9 mouse cellular contexts compared by ENCODE assay signal in genomic region chr1:152385693-152386092, GRCm38 (mm10). TPM values are rescaled to one million over a fixed set of nuclear protein-coding genes. Genes with fewer than 3 reads are reported as not detected.
DNase-seq lines count a peak whose midpoint lies in the region; ATAC-seq and TF ChIP-seq lines count a peak whose summit lies in the region.
"Not testable (repeated sequence)": the region's sequence is repeated elsewhere in the genome, so short reads cannot be mapped to it uniquely, and the experiment has no call there.
"Had no signal": no experiment of that assay in that cellular context is flagged by ENCODE, and none has a peak within 500 bp of the region (broad histone marks: within the 10 kb centered on the region; RNA-seq: fewer than 3 reads in every experiment).

No protein-coding gene starts in this region.

- peaks cover 21% of the 10 kb centered on the region for H3K79me2 ChIP-seq in C2C12 (ENCODE audit: control insufficient read depth, insufficient read depth)
- peaks cover 14% of the 10 kb centered on the region; the same call in 1 of the 2 replicates for H3K79me2 ChIP-seq in macrophage (ENCODE audit: inconsistent target)

- H3K79me3 ChIP-seq in C2C12 (ENCODE audit: low read depth) = not testable (repeated sequence)

- H3K4me1 ChIP-seq in embryonic facial prominence, embryonic 10.5 days; forebrain, embryonic 14.5 days (ENCODE audit: control insufficient read depth, insufficient read depth, low read length); heart, postnatal 0 days (ENCODE audit: control insufficient read depth, insufficient read depth); intestine, postnatal 0 days (replicated peaks; ENCODE audit: control insufficient read depth, insufficient read depth, low read length); limb, embryonic 15.5 days; neural tube, embryonic 11.5 days (ENCODE audit: control insufficient read depth, insufficient read depth, low read length): not testable (repeated sequence)

- not testable (repeated sequence) for TF ChIP-seq CTCF in C2C12 (IDR thresholded peaks at IDR 0.05; ENCODE audit: control insufficient read depth, insufficient read depth, insufficient read length); heart, postnatal 0 days (IDR thresholded peaks at IDR 0.05; ENCODE audit: low read depth); intestine, postnatal 0 days (IDR thresholded peaks at IDR 0.05; ENCODE audit: low read depth)

- DNase-seq in embryonic facial prominence, embryonic 10.5 days (ENCODE audit: low spot score); forebrain, embryonic 14.5 days (ENCODE audit: low spot score); heart, postnatal 0 days (ENCODE audit: low spot score); neural tube, embryonic 11.5 days (ENCODE audit: low spot score): not testable (repeated sequence)

- H3K4me2 ChIP-seq in forebrain, embryonic 14.5 days (ENCODE audit: low read length) = peak overlapping the region; percentile 69
- peak overlapping the region; percentile 69 for H3K4me2 ChIP-seq in heart, postnatal 0 days (ENCODE audit: low read depth, low read length)
- peak overlapping the region; percentile 67 for H3K4me2 ChIP-seq in intestine, postnatal 0 days (replicated peaks; ENCODE audit: low read depth)
- peak overlapping the region; percentile 58 for H3K4me2 ChIP-seq in limb, embryonic 15.5 days
- H3K4me2 ChIP-seq in neural tube, embryonic 11.5 days (ENCODE audit: low read depth) = peak overlapping the region; percentile 70

- H3K27me3 ChIP-seq in C2C12 (ENCODE audit: control insufficient read depth, insufficient read depth, insufficient read length); embryonic facial prominence, embryonic 10.5 days (replicated peaks; ENCODE audit: low read depth, poor library complexity, severe bottlenecking); forebrain, embryonic 14.5 days (replicated peaks; ENCODE audit: control insufficient read depth, insufficient read depth, low read length); heart, postnatal 0 days (ENCODE audit: control insufficient read depth, insufficient read depth, low read length); intestine, postnatal 0 days (replicated peaks; ENCODE audit: control insufficient read depth, insufficient read depth, low read length); limb, embryonic 15.5 days; neural tube, embryonic 11.5 days (ENCODE audit: control insufficient read depth, insufficient read depth, low read length): not testable (repeated sequence)

- H3K4me3 ChIP-seq in C2C12 (ENCODE audit: insufficient read depth, poor library complexity, severe bottlenecking) (peak overlapping the region; percentile 61), macrophage (ENCODE audit: inconsistent target) (peak overlapping the region; percentile 53)
- peak overlapping the region; percentile 93 for H3K4me3 ChIP-seq in embryonic facial prominence, embryonic 10.5 days
- peak overlapping the region; percentile 75 for H3K4me3 ChIP-seq in forebrain, embryonic 14.5 days (ENCODE audit: low read depth, low read length)
- peak overlapping the region; percentile 98 for H3K4me3 ChIP-seq in heart, postnatal 0 days (ENCODE audit: low read depth, low read length)
- peak overlapping the region; percentile 94 for H3K4me3 ChIP-seq in intestine, postnatal 0 days (ENCODE audit: low read depth, low read length)
- peak overlapping the region; percentile 93 for H3K4me3 ChIP-seq in limb, embryonic 15.5 days
- peak overlapping the region; percentile 81 for H3K4me3 ChIP-seq in neural tube, embryonic 11.5 days (ENCODE audit: low read depth, low read length)

- not testable (repeated sequence) for ATAC-seq in forebrain, embryonic 14.5 days; heart, postnatal 0 days (ENCODE audit: insufficient read depth, low read depth); intestine, postnatal 0 days; limb, embryonic 15.5 days (ENCODE audit: insufficient number of reproducible peaks, low FRiP score, low TSS enrichment, low read depth); neural tube, embryonic 11.5 days (ENCODE audit: insufficient read depth, low FRiP score, low TSS enrichment)

- peak overlapping the region; percentile 99 for H3ac ChIP-seq in C2C12 (ENCODE audit: control insufficient read depth, insufficient read length, low read depth)

- not testable (repeated sequence) for H3K9me3 ChIP-seq in embryonic facial prominence, embryonic 10.5 days; forebrain, embryonic 14.5 days (replicated peaks; ENCODE audit: control insufficient read depth, low read length); heart, postnatal 0 days (replicated peaks; ENCODE audit: control insufficient read depth, low read length); intestine, postnatal 0 days (ENCODE audit: control insufficient read depth); limb, embryonic 15.5 days; neural tube, embryonic 11.5 days (ENCODE audit: control insufficient read depth, low read length)

- WGBS in embryonic facial prominence, embryonic 10.5 days = 32% methylated on average over 2 of the region's 4 CpGs
- 12% methylated on average over 2 of the region's 4 CpGs for WGBS in forebrain, embryonic 14.5 days
- WGBS in heart, postnatal 0 days = 24% methylated on average over 2 of the region's 4 CpGs
- 24% methylated on average over 2 of the region's 4 CpGs for WGBS in intestine, postnatal 0 days
- WGBS in limb, embryonic 15.5 days = 21% methylated on average over 2 of the region's 4 CpGs
- 51% methylated on average over 2 of the region's 4 CpGs for WGBS in macrophage (ENCODE audit: missing documents)
- 29% methylated on average over 2 of the region's 4 CpGs for WGBS in neural tube, embryonic 11.5 days

- peak overlapping the region; percentile 73 for H3K9ac ChIP-seq in forebrain, embryonic 14.5 days (ENCODE audit: low read length)
- peak overlapping the region; percentile 76; the same call in 1 of the 2 replicates for H3K9ac ChIP-seq in heart, postnatal 0 days (replicated peaks; ENCODE audit: low read depth, low read length)
- peak overlapping the region; percentile 82 for H3K9ac ChIP-seq in intestine, postnatal 0 days (ENCODE audit: low read depth, low read length)
- H3K9ac ChIP-seq in limb, embryonic 15.5 days = peak overlapping the region; percentile 84
- H3K9ac ChIP-seq in neural tube, embryonic 11.5 days (ENCODE audit: low read length) = peak overlapping the region; percentile 71

- peak overlapping the region; percentile 88 for H3K27ac ChIP-seq in embryonic facial prominence, embryonic 10.5 days (replicated peaks)
- H3K27ac ChIP-seq in forebrain, embryonic 14.5 days (ENCODE audit: low read depth, low read length); heart, postnatal 0 days (ENCODE audit: low read depth); intestine, postnatal 0 days (ENCODE audit: low read depth, low read length); limb, embryonic 15.5 days; macrophage; neural tube, embryonic 11.5 days (ENCODE audit: low read depth, low read length): not testable (repeated sequence)

- not testable (repeated sequence) for H3K36me3 ChIP-seq in C2C12 (ENCODE audit: control insufficient read depth, insufficient read depth); forebrain, embryonic 14.5 days (ENCODE audit: control insufficient read depth, insufficient read depth, low read length); intestine, postnatal 0 days (ENCODE audit: control insufficient read depth, insufficient read depth); neural tube, embryonic 11.5 days (ENCODE audit: control insufficient read depth, insufficient read depth, low read length)
- H3K36me3 ChIP-seq in embryonic facial prominence, embryonic 10.5 days (replicated peaks) = peaks cover 18% of the 10 kb centered on the region
- peaks cover 15% of the 10 kb centered on the region; the same call in 1 of the 2 replicates for H3K36me3 ChIP-seq in heart, postnatal 0 days (replicated peaks; ENCODE audit: control insufficient read depth, insufficient read depth, low read length)
- peaks cover 11% of the 10 kb centered on the region for H3K36me3 ChIP-seq in limb, embryonic 15.5 days
- H3K36me3 ChIP-seq in macrophage (ENCODE audit: inconsistent target) = peaks cover 11% of the 10 kb centered on the region; the same call in 1 of the 2 replicates

- TF ChIP-seq EP300 in heart, postnatal 0 days (IDR thresholded peaks at IDR 0.05; ENCODE audit: low read depth) = not testable (repeated sequence)

RNA-seq across cellular contexts. Expression of gene Tsen15, which starts 0.8 kb away (rescaled TPM):
- polyA plus RNA-seq in C2C12 (2012; fragmentation: generic; extraction: Trizol) (31.4 TPM), macrophage (2018) (11.8 to 33.5 TPM (median 18.3 TPM) in 3 replicates)
- polyA plus RNA-seq in embryonic facial prominence, embryonic 10.5 days (2016; fragmentation: Nextera tagmentation; extraction: Ambion mirVana) = 100 and 101 TPM in 2 replicates
- 43.3 and 45.9 TPM in 2 replicates for polyA plus RNA-seq in forebrain, embryonic 14.5 days (2014; fragmentation: Nextera tagmentation; extraction: Ambion mirVana)
- total RNA-seq in heart, postnatal 0 days (2014; rRNA removed; ENCODE audit: low replicate concordance) = 28.8 and 281 TPM in 2 replicates
- 29.1 and 36.9 TPM in 2 replicates for polyA plus RNA-seq in heart, postnatal 0 days (2015; fragmentation: Nextera tagmentation; extraction: Ambion mirVana)
- polyA plus RNA-seq in intestine, postnatal 0 days (2015; fragmentation: Nextera tagmentation; extraction: Ambion mirVana) = 24.6 and 26.6 TPM in 2 replicates
- 74.3 and 74.9 TPM in 2 replicates for polyA plus RNA-seq in limb, embryonic 15.5 days (2015; fragmentation: Nextera tagmentation; extraction: Ambion mirVana)
- total RNA-seq in macrophage (2018; cell fraction: chromatin; rRNA removed) = 10 to 100 TPM in 21 of 26 experiments, 1 to 10 TPM in 5; 3.4 to 48.6 (median 20.4) TPM
- 10 to 100 TPM in 16 of 26 experiments, 1 to 10 TPM in 10; 6.7 to 15.4 (median 10.6) TPM for total RNA-seq in macrophage (2018; cell fraction: cytosol; rRNA removed)
- total RNA-seq in macrophage (2018; cell fraction: nucleus; rRNA removed) = 10 to 100 TPM in 15 of 26 experiments, 1 to 10 TPM in 11; 2.9 to 54.0 (median 13.6) TPM
- 57.4 and 62.8 TPM in 2 replicates for polyA plus RNA-seq in neural tube, embryonic 11.5 days (2014; fragmentation: Nextera tagmentation; extraction: Ambion mirVana)

RNA-seq across cellular contexts. Expression of gene Colgalt2, which starts 13.9 kb away (rescaled TPM):
- polyA plus RNA-seq in C2C12 (2012; fragmentation: generic; extraction: Trizol) (0.02 TPM), macrophage (2018) (not detected in 3 replicates)
- 1.5 and 1.9 TPM in 2 replicates for polyA plus RNA-seq in embryonic facial prominence, embryonic 10.5 days (2016; fragmentation: Nextera tagmentation; extraction: Ambion mirVana)
- polyA plus RNA-seq in forebrain, embryonic 14.5 days (2014; fragmentation: Nextera tagmentation; extraction: Ambion mirVana) = 2.6 and 2.7 TPM in 2 replicates
- 4.5 and 4.6 TPM in 2 replicates for total RNA-seq in heart, postnatal 0 days (2014; rRNA removed; ENCODE audit: low replicate concordance)
- 1.5 and 1.7 TPM in 2 replicates for polyA plus RNA-seq in heart, postnatal 0 days (2015; fragmentation: Nextera tagmentation; extraction: Ambion mirVana)
- polyA plus RNA-seq in intestine, postnatal 0 days (2015; fragmentation: Nextera tagmentation; extraction: Ambion mirVana) = 0.44 and 0.56 TPM in 2 replicates
- 8.0 and 8.4 TPM in 2 replicates for polyA plus RNA-seq in limb, embryonic 15.5 days (2015; fragmentation: Nextera tagmentation; extraction: Ambion mirVana)
- total RNA-seq in macrophage (2018; cell fraction: chromatin; rRNA removed) = not detected
- total RNA-seq in macrophage (2018; cell fraction: cytosol; rRNA removed) = under 1 TPM in 1 of 26 experiments, not detected in 25; 0.03 TPM
- total RNA-seq in macrophage (2018; cell fraction: nucleus; rRNA removed) = not detected
- polyA plus RNA-seq in neural tube, embryonic 11.5 days (2014; fragmentation: Nextera tagmentation; extraction: Ambion mirVana) = 3.7 and 4.0 TPM in 2 replicates
- total RNA-seq: granulocyte monocyte progenitor cell, adult 5-6 weeks had no signal
